Mouse (Mus musculus): ENCODE results near the gene Stk32b. TPM values are rescaled to one million over a fixed set of nuclear protein-coding genes. Genes with fewer than 3 reads are reported as not detected.

Gene Stk32b
- total RNA-seq (2015; ENCODE audit: low replicate concordance): not detected in 2 replicates
- total RNA-seq (2017; ENCODE audit: low replicate concordance): not detected in 2 replicates

DNA sequence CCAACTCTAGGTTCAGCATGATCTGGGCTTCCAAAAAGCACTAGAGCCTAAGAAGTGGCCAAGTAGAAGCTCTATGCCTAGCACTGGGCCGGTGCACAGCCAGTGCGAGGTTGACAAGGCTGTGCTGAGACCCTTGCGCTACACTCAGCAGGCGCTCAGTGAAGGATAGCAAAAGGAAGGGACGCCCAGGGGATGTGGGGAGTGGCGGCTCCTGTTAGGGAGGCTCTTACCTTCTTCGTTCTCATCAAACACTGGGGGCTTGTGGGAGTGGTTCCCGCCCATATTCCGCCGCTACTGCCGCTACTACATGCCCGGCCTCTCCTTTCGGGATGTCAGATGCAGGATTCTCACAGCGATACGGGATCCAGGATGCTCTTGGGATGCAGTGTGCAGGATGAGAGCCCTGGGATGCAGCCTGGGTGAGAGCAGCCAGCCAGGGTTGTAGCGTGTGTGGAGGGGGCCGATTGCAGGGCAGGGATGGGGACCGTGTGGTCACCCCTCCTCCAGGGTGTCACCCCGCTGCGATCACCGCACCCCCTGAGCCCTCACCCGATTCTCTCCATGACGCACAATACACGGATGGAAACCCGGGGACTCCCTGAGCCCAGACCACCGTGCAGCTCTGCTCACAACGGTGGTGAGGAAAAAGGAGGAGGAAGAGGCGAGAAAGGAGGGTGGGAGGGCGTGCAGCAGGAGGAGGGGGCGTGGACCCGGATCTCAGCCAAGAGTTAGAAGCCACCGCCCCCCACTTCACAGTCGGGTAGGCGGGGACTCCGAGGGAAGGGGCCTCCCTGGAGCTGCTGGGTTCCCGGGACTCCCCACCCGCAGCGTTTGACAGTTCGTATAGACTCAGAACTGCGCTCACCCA is at the start of gene Stk32b:
Stk32b (minus strand) TSS at position 667 of the 868 bp plus-strand sequence.
- ATAC-seq (replicated peaks; ENCODE audit: low FRiP score, poor library complexity, severe bottlenecking): no peak

DNA sequence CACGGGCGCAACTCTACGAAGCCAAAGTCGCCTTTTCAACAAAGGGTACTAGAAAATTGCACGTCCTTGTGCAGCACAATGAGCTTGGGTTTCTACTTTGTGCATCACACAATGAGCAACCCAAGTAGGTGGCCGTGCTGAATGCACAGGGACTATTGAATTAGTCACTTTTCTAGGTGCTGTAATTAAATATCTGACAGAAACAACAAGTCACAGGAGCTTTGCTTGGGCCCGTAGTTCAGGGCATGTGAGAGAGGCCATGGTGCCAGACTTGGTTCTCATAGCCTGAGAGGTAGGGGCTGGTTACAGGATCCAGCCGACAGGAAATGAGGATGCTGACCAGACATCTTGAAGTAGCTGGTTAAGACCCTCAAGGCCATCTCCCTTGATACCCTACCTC is 48.9 kb upstream of the Stk32b start:
- ATAC-seq (replicated peaks; ENCODE audit: low FRiP score, poor library complexity, severe bottlenecking): no peak

DNA sequence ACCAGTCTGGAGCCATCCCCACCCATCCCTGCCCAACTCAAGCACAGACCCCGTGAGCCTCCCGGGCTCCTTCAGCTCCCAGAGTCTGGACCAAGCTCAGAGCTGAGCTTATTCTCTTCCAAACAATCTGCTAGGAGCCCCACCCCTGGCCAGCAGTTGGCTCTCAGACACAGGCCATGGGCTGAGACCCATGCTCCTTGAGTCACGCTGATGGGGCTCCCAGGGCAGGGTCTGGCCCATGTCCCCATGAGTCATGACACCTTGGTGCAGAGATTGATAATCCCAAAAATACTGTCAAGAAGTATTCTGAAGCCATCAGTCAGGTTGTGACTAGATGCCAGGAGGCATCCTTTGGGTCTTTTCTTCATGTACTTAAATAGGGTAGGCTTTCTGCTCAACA is 45.1 kb upstream of the Stk32b start:
- ATAC-seq (replicated peaks; ENCODE audit: low FRiP score, poor library complexity, severe bottlenecking): no peak

DNA sequence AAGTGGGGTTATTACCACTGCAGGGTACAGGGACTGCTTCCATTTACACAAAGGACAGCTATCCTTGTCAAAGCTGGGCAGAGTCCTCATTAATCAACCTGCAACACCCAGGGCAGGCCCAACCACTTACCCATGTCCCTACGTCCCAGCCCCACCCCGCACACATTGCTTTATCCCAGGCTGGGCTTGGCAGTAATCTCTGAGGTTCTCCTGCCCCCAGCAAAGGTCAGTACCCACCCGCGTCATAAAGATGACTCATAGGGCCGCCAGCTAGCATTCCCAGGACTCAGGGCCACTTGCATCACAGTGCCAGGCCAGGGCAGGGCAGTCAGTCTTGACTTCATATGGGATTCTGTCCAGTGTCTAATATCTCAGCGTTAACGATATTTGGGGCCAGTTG is 36.4 kb upstream of the Stk32b start:
- no peak for ATAC-seq (replicated peaks; ENCODE audit: low FRiP score, poor library complexity, severe bottlenecking)

DNA sequence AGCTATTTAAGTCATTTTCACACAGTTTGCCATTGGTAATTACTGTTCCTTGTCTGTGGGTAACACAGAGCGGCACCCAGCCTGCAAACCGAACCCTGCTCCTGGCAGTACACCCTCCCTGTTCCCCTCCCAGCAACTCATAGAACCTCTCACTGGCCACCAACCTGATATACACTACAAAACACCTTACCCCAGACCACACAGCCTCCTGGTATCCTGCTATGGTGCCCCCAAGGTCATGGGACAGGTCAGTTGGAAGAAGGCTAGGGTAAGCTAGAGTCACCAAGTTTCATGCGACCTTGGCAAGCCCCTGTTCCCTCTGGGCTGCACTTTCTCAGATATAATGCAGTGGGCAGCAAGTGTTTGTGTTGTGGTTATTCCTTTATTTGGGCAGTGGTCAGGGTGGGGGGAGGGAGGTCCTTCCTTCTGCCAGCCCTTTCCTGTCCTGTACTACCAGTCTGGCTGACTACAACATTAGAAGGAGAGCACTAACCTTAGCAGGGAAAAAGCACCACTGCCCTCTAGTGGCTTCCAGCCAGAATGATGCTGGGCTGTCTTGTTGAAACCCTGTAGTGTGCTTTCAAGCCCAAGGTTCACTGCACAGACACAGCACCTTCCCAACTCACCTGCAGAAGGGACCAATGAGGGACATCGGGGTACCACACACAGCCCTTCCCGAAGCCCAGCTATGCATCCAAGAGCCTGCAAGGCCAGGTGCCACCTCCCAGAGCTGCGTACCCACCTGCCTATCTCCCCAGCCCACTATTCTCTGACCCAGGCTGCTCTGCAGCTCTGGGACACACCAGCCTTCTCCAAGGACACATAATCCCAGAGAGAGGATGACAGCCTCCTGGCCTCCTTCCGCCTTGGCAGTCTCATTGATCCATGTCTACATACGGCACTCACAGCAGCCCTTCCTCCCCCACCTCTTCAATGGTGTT is 35.3 kb upstream of the Stk32b start:
- ATAC-seq (replicated peaks; ENCODE audit: low FRiP score, poor library complexity, severe bottlenecking): no peak

DNA sequence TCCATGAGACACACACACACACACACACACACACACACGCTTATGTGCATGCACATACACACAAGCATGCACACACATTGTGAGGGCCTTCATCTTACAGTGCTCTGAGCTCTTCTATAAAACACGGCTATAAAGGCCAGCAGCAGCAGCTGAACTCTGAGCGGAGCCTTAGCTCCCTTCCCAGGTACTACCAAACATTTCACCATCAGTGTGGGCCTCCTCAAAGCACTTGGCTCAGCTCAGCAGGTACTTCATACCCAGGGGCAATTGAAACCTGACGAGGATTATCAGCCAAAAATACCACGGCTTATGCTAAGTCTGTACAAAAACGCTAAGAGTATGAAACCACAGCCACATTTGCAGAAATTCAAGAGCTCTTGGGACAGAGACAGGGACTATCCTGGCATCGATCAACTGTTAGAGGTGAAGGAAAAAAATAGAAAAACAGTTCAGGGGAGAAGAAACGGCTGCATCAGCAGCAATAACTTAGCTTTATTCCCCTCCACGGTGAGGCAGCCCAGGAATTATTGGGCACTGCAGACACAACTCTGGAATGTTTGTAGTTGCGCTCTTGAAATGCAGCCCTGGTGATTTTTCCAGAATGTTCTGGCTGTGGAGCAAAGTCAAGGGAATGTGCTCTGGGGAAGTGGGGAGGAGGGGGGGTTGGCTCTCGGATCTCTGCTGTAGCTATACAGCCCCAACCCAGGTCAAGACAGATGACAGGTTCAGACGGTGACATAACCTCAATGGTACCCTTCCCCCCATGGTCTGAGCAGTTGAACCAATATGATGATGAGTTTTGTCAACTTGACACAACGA is 27.1 kb upstream of the Stk32b start:
- no peak for ATAC-seq (replicated peaks; ENCODE audit: low FRiP score, poor library complexity, severe bottlenecking)

DNA sequence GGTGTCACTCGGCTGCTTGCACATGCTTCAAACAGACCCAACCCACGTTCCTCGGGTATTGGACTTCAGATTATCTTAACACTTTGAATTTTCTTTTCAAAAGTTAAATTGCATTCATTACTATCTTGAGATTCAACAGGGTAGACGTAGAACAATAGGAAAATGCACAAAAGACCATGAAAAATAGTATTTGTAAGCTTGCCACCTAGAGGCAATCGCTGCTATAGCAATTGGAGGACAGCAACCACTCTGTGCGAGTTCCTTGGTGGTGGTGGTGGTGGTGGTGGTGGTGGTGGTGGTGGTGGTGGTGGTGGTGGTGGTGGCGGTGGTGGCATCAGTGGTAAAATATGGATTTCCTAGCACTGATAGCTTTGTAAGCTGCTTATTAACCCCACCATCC is 19.2 kb upstream of the Stk32b start:
- no peak for ATAC-seq (replicated peaks; ENCODE audit: low FRiP score, poor library complexity, severe bottlenecking)

DNA sequence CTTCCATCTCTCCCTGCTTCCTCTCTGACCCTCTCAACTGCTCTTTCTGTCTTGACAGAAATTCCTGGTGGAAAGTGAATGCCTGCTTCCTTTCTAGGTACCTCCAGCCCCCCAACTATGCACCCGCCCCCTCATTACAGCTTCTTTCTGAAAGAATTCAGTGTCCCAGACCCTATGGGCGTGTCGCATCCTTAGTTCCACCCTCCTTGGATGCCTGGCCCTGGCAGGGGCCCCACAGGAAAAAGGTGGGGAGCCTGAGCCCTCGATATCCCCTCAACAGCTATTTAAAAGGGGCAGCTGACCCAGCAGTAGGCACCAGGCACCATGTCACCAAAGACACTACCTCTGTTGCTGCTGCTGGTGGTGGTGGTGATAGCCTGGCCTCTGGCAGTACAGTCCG is 18.3 kb upstream of the Stk32b start, which contains the start of gene Cytl1:
Cytl1 (plus strand) TSS at position 296 of the 400 bp plus-strand sequence.
- ATAC-seq (replicated peaks; ENCODE audit: low FRiP score, poor library complexity, severe bottlenecking): no peak

DNA sequence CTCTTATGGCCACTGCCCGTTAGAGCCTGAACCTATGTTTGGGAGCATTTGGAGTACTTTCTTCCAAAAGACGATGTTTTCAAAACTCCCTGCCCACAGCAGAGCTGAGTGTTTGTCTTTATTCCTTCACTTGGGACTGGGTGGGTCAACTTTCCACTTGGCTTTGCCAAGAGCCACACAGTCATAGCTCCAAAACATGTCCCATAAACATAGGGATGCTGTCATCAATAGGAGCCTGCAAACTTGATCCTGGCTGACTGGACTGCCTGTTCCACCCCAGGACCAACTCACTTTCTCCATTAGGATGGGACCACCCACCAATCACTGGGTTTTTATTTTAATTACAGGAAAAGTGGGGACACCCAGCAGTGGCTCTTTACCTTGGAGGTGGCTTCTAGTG is 13.8 kb upstream of the Stk32b start:
- no peak for ATAC-seq (replicated peaks; ENCODE audit: low FRiP score, poor library complexity, severe bottlenecking)

DNA sequence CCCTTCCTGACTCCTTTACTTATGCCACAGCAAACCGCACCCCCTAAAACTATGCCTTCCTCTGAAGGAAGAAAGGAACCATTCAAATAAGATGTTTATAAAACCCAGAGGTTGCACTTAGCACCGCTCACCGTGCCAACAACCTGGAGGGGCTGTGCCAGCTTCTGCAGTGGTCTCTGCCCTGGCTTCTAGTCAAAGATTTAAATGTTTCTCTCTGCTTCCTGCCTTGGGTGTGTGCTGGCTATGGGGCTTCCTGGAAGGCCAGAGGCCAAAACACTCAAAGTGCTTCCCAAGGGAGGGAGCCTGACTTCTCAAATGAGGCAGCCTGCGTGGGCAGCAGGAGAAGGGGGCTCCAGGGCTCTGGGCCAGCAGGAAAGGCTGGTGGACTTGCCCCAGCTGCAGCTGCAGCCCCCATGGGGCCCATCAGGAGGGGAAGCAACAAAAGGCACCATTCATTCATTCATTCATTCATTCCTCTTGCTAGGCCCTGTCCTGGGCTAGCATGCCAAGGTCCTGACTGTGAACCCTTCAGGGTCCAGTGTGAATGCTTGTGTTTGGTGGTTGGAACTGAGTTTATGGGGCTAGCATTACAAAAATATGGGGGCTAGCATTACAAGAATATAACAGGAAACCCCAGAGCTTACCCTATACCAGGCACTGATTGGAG is 8.4 kb upstream of the Stk32b start:
- ATAC-seq (replicated peaks; ENCODE audit: low FRiP score, poor library complexity, severe bottlenecking): no peak

DNA sequence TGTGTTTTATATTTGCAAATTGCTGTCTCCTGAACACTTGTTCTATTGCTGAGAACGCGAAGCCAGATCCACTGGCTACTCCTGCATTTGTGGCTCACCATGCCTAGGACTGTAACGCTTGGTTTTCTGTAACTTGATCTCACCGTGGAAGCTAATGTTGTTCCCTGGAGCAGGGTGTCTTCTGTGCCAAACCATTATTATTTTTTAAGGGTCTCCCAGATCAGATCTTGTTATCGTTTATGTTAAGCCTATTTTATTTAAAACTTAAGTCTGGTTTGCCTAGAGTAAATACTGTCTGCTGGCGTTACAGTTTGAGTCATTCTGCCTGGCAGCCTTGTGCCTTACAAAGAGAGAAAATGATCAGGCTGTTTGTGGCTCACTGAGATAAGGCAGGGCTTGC is 3.7 kb upstream of the Stk32b start:
- no peak for ATAC-seq (replicated peaks; ENCODE audit: low FRiP score, poor library complexity, severe bottlenecking)

DNA sequence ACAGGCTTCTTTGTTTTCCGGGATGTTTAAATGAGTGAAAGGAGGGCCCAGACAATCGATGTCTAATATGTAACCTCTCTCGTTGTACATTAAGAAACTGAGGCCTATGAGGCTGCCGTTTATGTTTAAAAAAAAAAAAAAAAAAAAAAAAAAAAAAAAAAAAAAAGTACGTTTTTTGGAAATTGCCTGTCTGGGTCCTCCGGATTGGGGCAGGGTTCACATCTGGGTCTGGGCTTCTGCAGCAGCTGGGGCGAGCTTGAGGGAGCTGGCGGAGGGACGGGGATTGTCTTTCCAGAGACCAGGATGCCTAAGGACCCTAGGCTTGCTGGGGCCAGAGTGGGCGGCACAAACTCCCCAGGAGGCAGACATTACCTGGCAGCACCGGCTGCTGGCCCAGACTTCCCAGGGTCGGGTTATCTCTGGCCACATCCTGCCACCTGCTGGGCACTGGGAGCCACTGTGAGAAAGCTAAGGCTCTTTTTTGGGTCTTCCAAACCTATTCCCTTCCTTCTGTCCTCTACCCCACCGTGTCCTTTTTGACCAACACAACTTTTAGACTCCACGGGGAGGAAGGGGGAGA is 503 bp upstream of the Stk32b start:
- ATAC-seq (replicated peaks; ENCODE audit: low FRiP score, poor library complexity, severe bottlenecking): no peak

DNA sequence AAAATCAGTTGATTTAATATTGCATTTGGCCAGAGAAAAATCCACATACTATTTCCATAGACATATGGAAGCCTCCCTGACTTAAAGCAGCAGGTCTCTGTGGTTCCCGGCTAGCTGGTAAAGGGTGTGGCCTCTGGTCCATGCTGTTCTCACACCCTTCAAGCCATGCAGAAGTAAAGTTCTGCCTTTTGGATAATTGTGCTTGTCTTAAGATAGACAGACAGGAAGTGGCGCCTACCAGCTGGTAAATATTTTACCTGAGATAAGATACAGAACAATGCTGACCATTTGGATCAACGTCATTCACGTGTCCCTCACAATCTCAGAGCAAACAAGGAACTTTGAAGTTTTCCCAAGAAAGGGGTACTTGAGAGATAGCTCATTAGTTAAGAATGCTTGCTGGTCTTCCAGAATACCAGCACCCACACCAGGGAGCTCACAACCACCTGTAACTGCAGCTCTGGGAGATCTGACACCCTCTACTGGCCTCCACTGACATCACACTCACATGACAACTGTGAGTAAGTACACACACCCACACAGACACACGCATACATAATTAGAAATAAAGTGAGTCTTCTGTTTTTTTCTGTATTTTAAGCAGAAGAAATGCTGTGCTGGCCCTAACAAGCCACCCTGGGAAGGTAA is 7.6 kb downstream of the Stk32b start:
- no peak for ATAC-seq (replicated peaks; ENCODE audit: low FRiP score, poor library complexity, severe bottlenecking)

DNA sequence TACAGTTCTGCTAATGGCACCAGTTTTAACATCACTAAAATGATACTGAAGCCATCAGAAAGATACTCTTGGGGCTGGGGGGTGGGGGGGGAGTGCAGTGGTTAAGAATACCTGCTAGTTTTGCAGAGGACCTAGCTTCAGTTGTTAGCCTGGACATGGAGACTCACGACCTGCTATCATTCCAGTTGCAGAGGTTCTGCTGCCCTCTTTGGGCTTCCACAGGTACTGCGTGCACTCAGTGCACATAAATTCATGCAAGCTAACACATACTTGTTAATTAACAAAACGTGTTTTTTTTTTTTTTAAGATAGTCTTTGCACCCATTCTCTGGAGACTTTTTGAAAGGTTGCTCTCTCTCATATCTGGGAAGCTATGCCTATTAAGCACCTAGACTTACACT is 8.8 kb downstream of the Stk32b start:
- ATAC-seq (replicated peaks; ENCODE audit: low FRiP score, poor library complexity, severe bottlenecking): no peak

DNA sequence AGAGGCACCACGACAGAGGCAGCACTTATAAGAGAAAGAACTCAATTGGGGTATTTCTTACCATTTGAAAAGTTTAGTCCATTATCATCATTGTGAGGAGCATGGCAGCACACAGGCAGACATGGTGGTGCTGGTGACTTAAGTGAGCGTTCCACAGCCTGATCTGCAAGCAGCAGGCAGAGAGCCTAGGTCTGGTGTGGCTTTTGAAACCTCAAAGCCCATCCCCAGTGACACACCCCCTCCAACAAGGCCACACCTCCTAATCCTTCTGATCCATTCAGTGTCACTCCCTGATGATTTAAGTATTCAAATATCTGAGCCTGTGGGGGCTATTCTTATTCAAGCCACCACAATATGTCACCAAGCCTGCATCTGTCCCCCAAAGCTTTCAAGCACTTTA is 12.0 kb downstream of the Stk32b start:
- no peak for ATAC-seq (replicated peaks; ENCODE audit: low FRiP score, poor library complexity, severe bottlenecking)

DNA sequence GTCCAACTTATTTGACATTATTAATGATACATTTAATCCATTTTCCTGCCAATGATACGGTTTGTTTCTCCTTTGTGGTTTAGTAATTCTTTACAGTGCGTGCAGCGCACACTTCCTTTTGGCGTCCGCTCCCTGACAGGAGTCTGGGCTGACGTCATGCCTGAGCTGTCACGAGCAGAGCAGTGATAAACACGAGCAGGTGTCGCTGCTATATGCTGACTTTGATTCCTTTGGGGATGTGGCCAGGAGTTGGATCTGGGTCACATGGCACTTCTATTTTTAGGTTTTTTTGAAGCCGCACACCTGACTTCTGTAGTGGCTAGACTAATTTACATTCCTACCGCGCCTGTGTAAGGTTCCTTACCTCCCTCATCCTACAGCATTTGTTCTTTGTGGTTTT is 17.2 kb downstream of the Stk32b start:
- ATAC-seq (replicated peaks; ENCODE audit: low FRiP score, poor library complexity, severe bottlenecking): no peak

DNA sequence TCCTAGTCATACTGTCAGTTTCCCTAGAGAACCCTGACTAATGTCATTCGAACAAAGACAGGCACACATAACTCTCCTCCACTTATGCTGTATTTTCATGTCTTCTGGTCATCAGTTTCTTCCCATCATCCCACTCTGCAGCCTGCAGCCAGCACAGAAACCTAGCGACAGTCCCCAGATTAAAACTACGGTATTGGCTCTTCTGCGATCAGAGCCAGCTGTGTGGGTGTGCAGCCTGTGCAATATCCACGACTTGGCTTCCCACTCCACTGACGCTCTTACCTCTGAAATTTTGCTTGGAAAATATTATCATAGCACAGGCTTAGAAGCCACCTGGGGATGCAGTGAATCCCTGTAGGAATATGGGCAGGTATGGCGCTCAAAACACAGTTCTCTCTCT is 19.7 kb downstream of the Stk32b start:
- no peak for ATAC-seq (replicated peaks; ENCODE audit: low FRiP score, poor library complexity, severe bottlenecking)

DNA sequence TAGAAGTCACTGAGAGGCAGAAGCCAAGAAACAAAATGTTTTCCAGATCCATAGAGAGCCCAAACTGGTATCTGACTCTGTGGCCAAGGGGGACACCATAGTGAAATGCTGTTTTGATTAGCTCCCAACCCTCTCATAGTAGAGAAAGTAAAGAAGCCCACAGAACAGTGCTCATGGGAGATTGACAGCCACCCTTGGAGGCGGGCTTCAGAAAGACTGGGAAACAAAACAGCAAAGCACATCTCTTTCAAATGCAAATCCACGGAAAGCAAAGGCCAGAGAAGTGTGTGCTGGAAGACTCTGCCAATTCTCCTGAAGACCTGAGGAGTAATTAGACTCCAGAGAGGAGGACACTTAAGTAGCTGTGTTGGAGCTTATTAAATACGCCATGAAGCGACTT is 21.2 kb downstream of the Stk32b start:
- ATAC-seq (replicated peaks; ENCODE audit: low FRiP score, poor library complexity, severe bottlenecking): no peak

DNA sequence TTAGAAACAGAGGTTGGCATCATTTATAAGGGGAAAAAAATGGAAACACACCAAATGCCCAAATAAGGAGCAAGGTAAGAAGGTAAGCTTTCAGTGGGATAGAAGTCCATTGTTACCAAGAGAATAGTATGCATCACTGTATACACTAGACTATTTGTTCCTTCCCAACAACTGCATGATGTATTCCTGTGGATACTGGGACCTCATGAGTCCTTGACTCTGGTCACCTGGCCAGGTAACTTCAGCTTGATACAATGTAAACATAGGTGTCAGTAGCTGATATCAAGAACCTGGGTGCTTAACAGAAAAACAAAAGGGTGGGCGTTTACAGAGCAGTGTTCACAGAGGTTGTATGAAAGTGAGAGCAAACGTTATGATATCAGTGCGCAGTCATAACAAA is 24.2 kb downstream of the Stk32b start:
- ATAC-seq (replicated peaks; ENCODE audit: low FRiP score, poor library complexity, severe bottlenecking): no peak

All from erythroid progenitor cell, adult 5-6 weeks (primary cell).